Mouse (Mus musculus): ENCODE results near the gene Tns4.

- TF ChIP-seq POLR2A (IDR thresholded peaks at IDR 0.05; ENCODE audit: borderline replicate concordance, low read depth, low read length) (no peak), CTCF (IDR thresholded peaks at IDR 0.05; ENCODE audit: low read depth, low read length) (no peak)
Observed at GRCm38 (mm10) chr11:99041051-99041729, 47.9 kb downstream of the Tns4 start, which contains the start of gene Igfbp4.

All from bone marrow macrophage, adult 2 months (primary cell).